ENCODE assay signal across 9 mouse cellular contexts in the genomic region with DNA sequence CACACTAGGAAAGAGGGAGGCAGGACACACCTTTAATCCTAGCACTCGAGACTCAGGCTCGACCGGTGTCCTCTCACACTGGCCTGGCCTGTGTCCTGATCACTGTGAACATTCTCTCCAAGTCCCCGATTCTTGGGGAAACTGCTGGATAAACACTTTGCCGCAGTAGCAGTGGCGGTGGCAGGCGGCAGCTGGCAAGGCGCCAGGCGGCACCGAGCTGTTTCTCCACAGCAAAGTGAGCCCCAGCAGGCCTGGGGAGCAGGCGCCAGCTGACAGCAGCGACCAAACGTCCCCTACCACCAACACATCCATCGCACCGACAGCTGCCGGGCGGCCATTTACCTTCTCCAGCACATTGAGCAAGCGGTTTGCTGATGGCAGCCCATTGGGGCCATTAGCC. TPM values are rescaled to one million over a fixed set of nuclear protein-coding genes. Genes with fewer than 3 reads are reported as not detected.
DNase-seq lines count a peak whose midpoint lies in the region; ATAC-seq lines count a peak whose summit lies in the region.
"Had no signal": no experiment of that assay in that cellular context is flagged by ENCODE, and none has a peak within 500 bp of the region (broad histone marks: within the 10 kb centered on the region; RNA-seq: fewer than 3 reads in every experiment).

No protein-coding gene starts in this region.

- 52% methylated on average over 18 of the region's 18 CpGs for WGBS in embryonic facial prominence, embryonic 15.5 days

- intact Hi-C loops in heart, postnatal 10 days (cut with DNase I), result no loop called here

- H3K27ac ChIP-seq in embryonic facial prominence, embryonic 15.5 days (replicated peaks), result peak overlapping the region; percentile 55; the same call in 1 of the 2 replicates

- no peak for ATAC-seq in embryonic facial prominence, embryonic 15.5 days (ENCODE audit: insufficient number of reproducible peaks, low FRiP score, low TSS enrichment, low read depth)
- ATAC-seq in granulocyte monocyte progenitor cell, adult 5-6 weeks (replicated peaks; ENCODE audit: poor library complexity, severe bottlenecking), result no peak

- H3K27me3 ChIP-seq in embryonic facial prominence, embryonic 15.5 days, result no peaks in the 10 kb centered on the region
- H3K27me3 ChIP-seq: CH12.LX had no signal

- no peak overlapping the region for H3K9ac ChIP-seq in embryonic facial prominence, embryonic 15.5 days

- H3K4me2 ChIP-seq in embryonic facial prominence, embryonic 15.5 days (replicated peaks), result no peak overlapping the region; the same call in 1 of the 2 replicates

- DNase-seq in gastrocnemius, postnatal 10 days, result peak; percentile 78
- DNase-seq in gastrocnemius, adult 18-20 months (ENCODE audit: low spot score), result no peak
- peak; percentile 60 to 70 for DNase-seq in heart, postnatal 10 days
- peak; percentile 71 to 83 for DNase-seq in kidney, postnatal 4 days
- peak; percentile 84 for DNase-seq in lung, postnatal 14 days
- peak; percentile 83 for DNase-seq in right cerebral cortex, postnatal 4 days

- peaks cover 69% of the 10 kb centered on the region for H3K36me3 ChIP-seq in embryonic facial prominence, embryonic 15.5 days

- H3K9me3 ChIP-seq in embryonic facial prominence, embryonic 15.5 days (replicated peaks), result no peaks in the 10 kb centered on the region

- H3K4me1 ChIP-seq in embryonic facial prominence, embryonic 15.5 days, result peaks cover 92% of the 10 kb centered on the region

- no peak overlapping the region for H3K4me3 ChIP-seq in embryonic facial prominence, embryonic 15.5 days (replicated peaks)

RNA-seq across cellular contexts. Expression of a gene that starts 9.2 kb away (rescaled TPM):
- 100 to 1,000 TPM; 133 to 142 TPM for total RNA-seq in gastrocnemius, postnatal 10 days (2021)
- total RNA-seq in gastrocnemius, adult 18-20 months (2021), result 10 to 100 TPM; 44.7 to 49.5 TPM
- polyA plus RNA-seq in embryonic facial prominence, embryonic 15.5 days (2015; fragmentation: Nextera tagmentation; extraction: Ambion mirVana), result 84.9 and 112 TPM in 2 replicates
- 100 to 1,000 TPM; 346 to 355 TPM for total RNA-seq in heart, postnatal 10 days (2021)
- 118 and 134 TPM in 2 replicates for total RNA-seq in granulocyte monocyte progenitor cell, adult 5-6 weeks (2014; fragmentation: Nextera tagmentation)
- total RNA-seq in granulocyte monocyte progenitor cell, adult 5-6 weeks (2017), result 73.9 and 101 TPM in 2 replicates

RNA-seq across cellular contexts. Expression of a gene that starts 13.2 kb away (rescaled TPM):
- 1 to 10 TPM; 1.8 to 2.1 TPM for total RNA-seq in gastrocnemius, postnatal 10 days (2021)
- under 1 TPM; 0.59 to 0.90 TPM for total RNA-seq in gastrocnemius, adult 18-20 months (2021)
- 4.8 and 5.6 TPM in 2 replicates for polyA plus RNA-seq in embryonic facial prominence, embryonic 15.5 days (2015; fragmentation: Nextera tagmentation; extraction: Ambion mirVana)
- 1 to 10 TPM; 7.7 to 8.5 TPM for total RNA-seq in heart, postnatal 10 days (2021)
- 1.0 and 5.4 TPM in 2 replicates for total RNA-seq in granulocyte monocyte progenitor cell, adult 5-6 weeks (2014; fragmentation: Nextera tagmentation)
- 0.82 and 1.3 TPM in 2 replicates for total RNA-seq in granulocyte monocyte progenitor cell, adult 5-6 weeks (2017)

RNA-seq across cellular contexts. Expression of a gene that starts 21.0 kb away (rescaled TPM):
- 10 to 100 TPM; 27.2 to 28.1 TPM for total RNA-seq in gastrocnemius, postnatal 10 days (2021)
- 10 to 100 TPM; 21.6 to 22.7 TPM for total RNA-seq in gastrocnemius, adult 18-20 months (2021)
- 196 and 219 TPM in 2 replicates for polyA plus RNA-seq in embryonic facial prominence, embryonic 15.5 days (2015; fragmentation: Nextera tagmentation; extraction: Ambion mirVana)
- total RNA-seq in heart, postnatal 10 days (2021), result 10 to 100 TPM; 26.4 to 31.4 TPM
- total RNA-seq in granulocyte monocyte progenitor cell, adult 5-6 weeks (2014; fragmentation: Nextera tagmentation), result 113 and 231 TPM in 2 replicates
- 339 TPM in 2 replicates for total RNA-seq in granulocyte monocyte progenitor cell, adult 5-6 weeks (2017)

RNA-seq across cellular contexts. Expression of a gene that starts 45.6 kb away (rescaled TPM):
- 100 to 1,000 TPM; 340 to 358 TPM for total RNA-seq in gastrocnemius, postnatal 10 days (2021)
- total RNA-seq in gastrocnemius, adult 18-20 months (2021), result 1,000 to 10,000 TPM in 1 of 2 experiments, 100 to 1,000 TPM in 1; 975 to 1,075 TPM
- polyA plus RNA-seq in embryonic facial prominence, embryonic 15.5 days (2015; fragmentation: Nextera tagmentation; extraction: Ambion mirVana), result 12.4 and 17.5 TPM in 2 replicates
- total RNA-seq in heart, postnatal 10 days (2021), result 100 to 1,000 TPM; 129 to 136 TPM
- 128 and 139 TPM in 2 replicates for total RNA-seq in granulocyte monocyte progenitor cell, adult 5-6 weeks (2014; fragmentation: Nextera tagmentation)
- total RNA-seq in granulocyte monocyte progenitor cell, adult 5-6 weeks (2017), result 109 and 122 TPM in 2 replicates

RNA-seq across cellular contexts. Expression of a gene that starts 54.8 kb away (rescaled TPM):
- 10 to 100 TPM; 11.2 to 12.6 TPM for total RNA-seq in gastrocnemius, postnatal 10 days (2021)
- 10 to 100 TPM in 1 of 2 experiments, 1 to 10 TPM in 1; 9.0 to 12.8 TPM for total RNA-seq in gastrocnemius, adult 18-20 months (2021)
- polyA plus RNA-seq in embryonic facial prominence, embryonic 15.5 days (2015; fragmentation: Nextera tagmentation; extraction: Ambion mirVana), result 25.0 and 28.4 TPM in 2 replicates
- total RNA-seq in heart, postnatal 10 days (2021), result 10 to 100 TPM; 11.3 to 11.9 TPM
- total RNA-seq in granulocyte monocyte progenitor cell, adult 5-6 weeks (2014; fragmentation: Nextera tagmentation), result 1.6 and 9.2 TPM in 2 replicates
- 0.56 and 1.2 TPM in 2 replicates for total RNA-seq in granulocyte monocyte progenitor cell, adult 5-6 weeks (2017)
